Mouse (Mus musculus) midbrain, embryonic 12.5 days (tissue): ENCODE measurements at regions not wholly inside any gene's neighbourhood (a gene's known extent, or its start where the extent isn't known, plus 50 kb on each side); places are given as distances from the start of the nearest gene placed in this dataset.

Source experiments
- ATAC-seq: fragments of 200-750 bp; cut with Nextera tagmentation; 2 replicates; pipeline ENCODE4 v1.8.0; 2017; ENCODE audit warnings: low read depth, moderate TSS enrichment, moderate library complexity; ENCODE audit not compliant: low FRiP score
- H3K27ac ChIP-seq: fragments of 300-500 bp; sonication (generic); replicated peaks from 2 replicates; pipeline ENCODE4 v1.5.1; 2016; ENCODE audit warnings: mild to moderate bottlenecking
- H3K27me3 ChIP-seq: fragments of 300-500 bp; sonication (generic); 2 replicates; pipeline ENCODE4 v1.6.1; 2016; ENCODE audit warnings: mild to moderate bottlenecking
- H3K36me3 ChIP-seq: fragments of 300-500 bp; sonication (generic); 2 replicates; pipeline ENCODE4 v1.6.1; 2016
- H3K4me1 ChIP-seq: fragments of 300-500 bp; sonication (generic); 2 replicates; pipeline ENCODE4 v1.6.1; 2016
- H3K4me2 ChIP-seq: fragments of 300-500 bp; sonication (generic); replicated peaks from 2 replicates; pipeline ENCODE4 v1.6.1; 2016; ENCODE audit warnings: mild to moderate bottlenecking, moderate library complexity
- H3K4me3 ChIP-seq: fragments of 300-500 bp; sonication (generic); 2 replicates; pipeline ENCODE4 v1.5.1; 2016; ENCODE audit warnings: mild to moderate bottlenecking
- H3K9ac ChIP-seq: fragments of 300-500 bp; sonication (generic); replicated peaks from 2 replicates; pipeline ENCODE4 v1.6.1; 2016; ENCODE audit warnings: mild to moderate bottlenecking, moderate library complexity
- H3K9me3 ChIP-seq: fragments of 300-500 bp; sonication (generic); 2 replicates; pipeline ENCODE4 v1.6.1; 2016; ENCODE audit warnings: mild to moderate bottlenecking
- WGBS: fragments of 180-500 bp; shearing (Covaris S2); methylation state at CpG from one replicate; pipeline ENCODE4 v1.1.7; 2016; 5-methylcytosine and 5-hydroxymethylcytosine counted together

GRCm38 (mm10) chr1:185049980-185050379 lies 50.6 kb upstream of the Mark1 start:
- H3K9me3 ChIP-seq = no peaks in the 10 kb centered on the region
- no peaks in the 10 kb centered on the region for H3K27me3 ChIP-seq
- H3K4me1 ChIP-seq = no peaks in the 10 kb centered on the region
- H3K36me3 ChIP-seq = no peaks in the 10 kb centered on the region
- no peak overlapping the region for H3K4me3 ChIP-seq
- no peak overlapping the region for H3K4me2 ChIP-seq
- no peak overlapping the region for H3K9ac ChIP-seq
- ATAC-seq = no peak
- no peak overlapping the region for H3K27ac ChIP-seq
- 86% methylated on average over 2 of the region's 2 CpGs for whole genome bisulfite sequencing
